Mouse (Mus musculus): ENCODE data around the gene Lpin1.

The Lpin1 gene

GRCm38 (mm10) chr12:16610936-16611335 lies at the start of gene Lpin1:
TSS of gene Lpin1 (minus strand) at chr12:16610966.
- no peak for DNase-seq (ENCODE audit: low spot score)

- DNase-seq (ENCODE audit: low spot score) = no peak
Observed at GRCm38 (mm10) chr12:16656906-16657875, 46.4 kb upstream of the Lpin1 start.

DNA sequence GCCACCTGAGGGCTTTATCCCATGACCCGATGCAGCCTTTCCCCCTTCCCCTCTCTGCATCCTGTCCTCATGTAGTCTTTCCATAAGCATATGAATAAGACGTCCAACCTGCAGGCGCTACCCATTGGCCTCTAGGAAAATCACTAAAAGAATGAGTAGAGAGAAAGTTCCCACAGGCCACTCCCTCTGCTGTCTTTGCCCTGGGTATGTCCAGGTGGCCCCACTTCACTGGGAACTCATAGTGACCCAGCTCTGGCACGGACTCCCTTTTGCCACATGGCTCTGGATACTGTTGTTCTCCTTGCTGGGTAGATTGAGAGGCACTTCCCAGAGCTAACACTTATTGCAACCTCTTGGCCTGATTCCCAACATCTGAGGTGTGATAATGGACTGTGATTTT lies 44.8 kb upstream of the Lpin1 start:
- DNase-seq (ENCODE audit: low spot score) = no peak

DNA sequence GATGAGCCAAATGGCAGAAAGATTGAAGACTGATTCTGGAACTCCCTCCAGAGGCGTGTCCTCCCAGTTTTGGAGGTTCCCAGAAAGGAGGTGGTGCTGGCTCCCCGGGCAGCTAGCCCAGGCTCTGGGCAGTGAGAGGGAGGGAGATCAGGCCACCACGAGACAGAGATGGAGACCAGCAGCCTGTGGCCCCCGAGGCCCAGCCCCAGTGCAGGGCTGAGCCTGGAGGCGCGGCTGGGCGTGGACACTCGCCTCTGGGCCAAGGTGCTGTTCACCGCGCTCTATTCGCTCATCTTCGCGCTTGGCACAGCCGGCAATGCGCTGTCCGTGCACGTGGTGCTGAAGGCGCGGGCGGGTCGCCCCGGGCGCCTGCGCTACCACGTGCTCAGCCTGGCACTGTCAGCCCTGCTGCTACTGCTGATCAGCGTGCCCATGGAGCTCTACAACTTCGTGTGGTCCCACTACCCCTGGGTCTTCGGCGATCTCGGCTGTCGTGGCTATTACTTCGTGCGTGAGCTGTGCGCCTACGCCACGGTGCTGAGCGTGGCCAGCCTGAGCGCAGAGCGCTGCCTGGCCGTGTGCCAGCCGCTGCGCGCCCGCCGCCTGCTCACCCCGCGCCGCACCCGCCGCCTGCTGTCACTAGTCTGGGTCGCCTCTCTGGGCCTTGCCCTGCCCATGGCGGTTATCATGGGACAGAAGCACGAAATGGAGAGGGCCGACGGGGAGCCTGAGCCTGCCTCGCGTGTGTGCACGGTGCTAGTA lies 42.7 kb upstream of the Lpin1 start, which contains the start of gene Ntsr2:
Ntsr2 (plus strand) TSS at position 51 of the 762 bp plus-strand sequence.
- no peak for DNase-seq (ENCODE audit: low spot score)

DNA sequence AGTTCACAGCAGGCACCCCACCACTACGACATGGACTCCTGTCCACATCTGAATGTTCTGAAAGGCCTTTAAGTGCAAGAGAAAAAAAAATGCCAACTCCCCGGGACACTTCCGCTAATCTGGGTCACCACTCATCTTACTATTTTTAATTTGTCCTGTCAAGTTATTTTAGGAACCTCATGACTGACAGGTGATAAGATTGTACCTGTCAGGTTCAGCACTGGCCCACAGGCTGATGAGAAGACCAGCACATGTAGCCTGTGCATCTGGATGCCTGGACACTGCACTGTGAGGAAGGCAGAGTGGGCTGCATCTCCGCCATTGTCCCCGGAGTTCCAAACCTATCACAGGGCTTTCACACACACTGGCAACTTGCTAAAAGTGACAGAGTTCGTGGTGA lies 39.1 kb upstream of the Lpin1 start:
- no peak for DNase-seq (ENCODE audit: low spot score)

GRCm38 (mm10) chr12:16648273-16648672 lies 37.5 kb upstream of the Lpin1 start:
- no peak for DNase-seq (ENCODE audit: low spot score)

- no peak for DNase-seq (ENCODE audit: low spot score)
Observed at GRCm38 (mm10) chr12:16646780-16647409, 36.1 kb upstream of the Lpin1 start.

GRCm38 (mm10) chr12:16644698-16645097 lies 33.9 kb upstream of the Lpin1 start:
- no peak for DNase-seq (ENCODE audit: low spot score)

DNA sequence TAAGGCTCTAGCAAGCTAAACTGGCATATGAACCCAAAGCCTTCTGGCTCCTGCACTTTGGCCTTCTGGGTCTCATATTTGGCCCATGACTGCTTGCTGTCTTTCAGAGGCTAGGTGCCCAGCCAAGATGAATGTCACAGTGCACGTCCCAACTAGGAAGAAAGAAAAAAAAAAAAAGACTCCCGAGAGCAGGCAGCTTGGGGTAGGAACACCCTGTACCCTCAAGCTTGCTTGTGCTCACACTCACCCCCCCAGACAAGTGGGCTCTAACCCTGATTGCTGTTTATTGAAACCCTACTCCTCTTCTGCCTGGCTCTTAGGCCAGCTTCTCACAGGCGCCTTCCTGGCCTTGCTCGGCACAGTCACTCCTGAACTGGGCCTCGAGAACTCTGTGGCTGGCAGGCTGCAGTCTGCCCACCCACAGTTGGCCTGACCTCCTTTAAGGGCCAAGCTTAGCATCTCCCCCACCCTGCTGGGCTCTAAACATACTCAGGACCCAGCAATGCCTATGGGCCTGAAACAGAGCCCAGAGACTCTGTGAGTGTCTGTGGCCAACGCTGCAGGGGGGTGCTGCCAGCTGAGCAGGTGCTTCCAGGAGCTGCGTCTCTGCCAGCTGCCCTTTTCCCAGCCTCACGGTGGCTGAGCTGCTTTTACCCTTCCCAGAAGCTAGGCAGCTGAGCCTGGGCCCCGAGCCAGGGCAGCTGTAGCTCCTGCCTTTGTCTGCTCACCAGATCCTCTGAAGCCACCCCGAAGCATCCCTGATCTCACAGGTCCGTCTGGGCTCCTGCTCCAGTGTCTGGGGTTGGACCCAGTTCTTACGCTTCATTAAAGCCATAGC lies 33.0 kb upstream of the Lpin1 start:
- DNase-seq (ENCODE audit: low spot score) = no peak

GRCm38 (mm10) chr12:16642000-16642399 lies 31.2 kb upstream of the Lpin1 start:
- no peak for DNase-seq (ENCODE audit: low spot score)

- no peak for DNase-seq (ENCODE audit: low spot score)
Observed at GRCm38 (mm10) chr12:16640075-16640474, 29.3 kb upstream of the Lpin1 start.

GRCm38 (mm10) chr12:16639078-16639771 lies 28.5 kb upstream of the Lpin1 start:
- no peak for DNase-seq (ENCODE audit: low spot score)

GRCm38 (mm10) chr12:16635816-16636215 lies 25.1 kb upstream of the Lpin1 start:
- DNase-seq (ENCODE audit: low spot score) = no peak

- no peak for DNase-seq (ENCODE audit: low spot score)
Observed at GRCm38 (mm10) chr12:16634075-16634813, 23.5 kb upstream of the Lpin1 start.

DNA sequence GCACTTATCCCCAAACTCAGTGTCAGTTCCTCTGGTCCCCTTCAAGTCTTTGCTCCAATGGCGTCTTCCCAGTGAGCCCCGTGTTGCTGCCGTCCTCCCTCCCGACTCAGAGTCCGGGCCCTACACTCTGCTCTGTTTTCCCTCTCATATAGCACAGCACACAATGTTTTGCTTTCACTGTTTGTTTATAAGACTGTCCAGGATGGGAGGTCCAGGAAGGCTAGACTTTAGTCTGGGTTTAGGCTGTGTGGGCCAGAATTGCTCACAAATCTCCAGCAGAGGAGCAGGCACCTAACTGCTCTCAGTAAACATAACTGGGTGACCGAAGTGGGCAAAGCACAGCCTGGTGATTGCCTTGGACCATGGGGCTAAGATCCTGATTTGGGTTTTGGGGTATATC lies 22.5 kb upstream of the Lpin1 start:
- no peak for DNase-seq (ENCODE audit: low spot score)

DNA sequence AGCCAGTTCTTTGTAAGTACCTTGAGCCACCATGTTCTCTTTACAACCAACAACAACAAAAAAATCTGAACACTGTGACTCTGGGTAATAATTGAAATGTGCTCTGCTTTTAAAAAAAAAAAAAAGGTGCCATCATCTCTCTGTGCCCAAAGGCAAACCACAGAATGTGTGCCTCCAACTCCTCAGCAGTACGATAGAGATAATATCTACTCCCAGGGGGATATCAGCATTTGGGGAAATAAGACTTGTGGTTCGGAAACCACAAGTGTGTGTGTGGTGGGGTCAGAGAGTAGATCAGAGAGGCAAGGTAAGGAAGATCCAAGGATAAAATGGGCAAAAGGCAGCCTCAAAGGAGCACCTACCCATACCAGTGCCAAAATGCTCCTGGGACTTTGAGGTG lies 20.7 kb upstream of the Lpin1 start:
- DNase-seq (ENCODE audit: low spot score) = no peak

- DNase-seq (ENCODE audit: low spot score) = no peak
Observed at GRCm38 (mm10) chr12:16630866-16631185, 20.1 kb upstream of the Lpin1 start.

- DNase-seq (ENCODE audit: low spot score) = no peak
Observed at GRCm38 (mm10) chr12:16630152-16630865, 19.5 kb upstream of the Lpin1 start.

GRCm38 (mm10) chr12:16620230-16620629 lies 9.5 kb upstream of the Lpin1 start:
- no peak for DNase-seq (ENCODE audit: low spot score)

- no peak for DNase-seq (ENCODE audit: low spot score)
Observed at GRCm38 (mm10) chr12:16619453-16619852, 8.7 kb upstream of the Lpin1 start.

Data from spleen, adult 12 weeks (tissue).